ENCODE assay signal across 8 mouse cellular contexts in the genomic region with DNA sequence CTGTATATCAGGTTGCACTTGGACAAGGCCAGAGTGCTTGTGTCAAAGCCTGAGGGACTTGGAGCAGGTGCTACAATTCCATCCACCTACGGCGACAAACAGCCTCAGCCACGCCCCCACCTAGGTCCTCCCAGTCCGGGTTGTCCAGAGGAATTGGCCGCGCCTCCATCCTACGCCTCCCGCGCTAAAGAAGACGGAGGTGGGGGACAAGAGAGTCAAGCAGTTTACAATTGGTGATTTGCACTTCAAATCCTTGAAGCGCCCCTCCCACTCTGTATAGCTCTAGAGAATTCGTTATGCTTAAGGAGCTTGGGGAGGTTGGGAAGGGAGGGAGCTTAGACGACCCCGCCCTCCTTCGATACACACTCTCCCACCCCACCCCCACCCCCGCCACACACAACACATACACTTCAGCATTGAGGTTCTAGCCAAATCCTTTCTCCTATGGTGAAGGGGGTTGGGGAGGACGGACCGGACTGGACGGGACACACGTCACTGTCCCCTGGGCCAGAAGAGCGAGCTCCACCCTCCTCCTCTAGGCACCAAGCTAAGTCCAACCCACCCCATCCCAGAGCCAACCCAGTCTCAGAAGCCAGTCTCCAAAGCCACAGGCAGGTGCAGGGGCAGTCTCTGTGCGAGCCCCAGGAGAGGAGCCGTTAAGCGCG. TPM values are rescaled to one million over a fixed set of nuclear protein-coding genes. Genes with fewer than 3 reads are reported as not detected.
DNase-seq lines count a peak whose midpoint lies in the region; ATAC-seq and TF ChIP-seq lines count a peak whose summit lies in the region.

A gene (plus strand): TSS at position 582 of the 665 bp plus-strand sequence.

- peak; percentile 56 for ATAC-seq in forebrain, embryonic 11.5 days (replicated peaks; ENCODE audit: low FRiP score)
- peak; percentile 58 for ATAC-seq in hindbrain, postnatal 0 days
- peak; percentile 55 for ATAC-seq in liver, embryonic 14.5 days (ENCODE audit: insufficient read depth)
- ATAC-seq in neural tube, embryonic 12.5 days (ENCODE audit: low FRiP score, low read depth) = peak; percentile 25; the same call in 1 of the 2 replicates
- no peak for ATAC-seq in erythroid progenitor cell, adult 5-6 weeks (replicated peaks; ENCODE audit: low FRiP score, poor library complexity, severe bottlenecking)

- no peak for TF ChIP-seq CTCF in hindbrain, postnatal 0 days (IDR thresholded peaks at IDR 0.05; ENCODE audit: low read depth)
- TF ChIP-seq CTCF in liver, embryonic 14.5 days (IDR thresholded peaks at IDR 0.05; ENCODE audit: low read depth) = no peak

- no peak within 1 kb of the TSS for H3K27ac ChIP-seq in forebrain, embryonic 11.5 days (ENCODE audit: low read depth, low read length)
- H3K27ac ChIP-seq in hindbrain, postnatal 0 days = no peak within 1 kb of the TSS
- no peak within 1 kb of the TSS for H3K27ac ChIP-seq in liver, embryonic 14.5 days
- no peak within 1 kb of the TSS for H3K27ac ChIP-seq in neural tube, embryonic 12.5 days

- intact Hi-C loops in gastrocnemius, postnatal 14 days (cut with DNase I; ENCODE audit: low total_unique reads) = no loop called here

- no peaks in the 10 kb centered on the region for H3K9me3 ChIP-seq in forebrain, embryonic 11.5 days (ENCODE audit: control insufficient read depth, low read length)
- H3K9me3 ChIP-seq in hindbrain, postnatal 0 days (ENCODE audit: low read length) = no peaks in the 10 kb centered on the region
- no peaks in the 10 kb centered on the region for H3K9me3 ChIP-seq in liver, embryonic 14.5 days (ENCODE audit: control insufficient read depth, low read length)
- H3K9me3 ChIP-seq in neural tube, embryonic 12.5 days = no peaks in the 10 kb centered on the region

- no peaks in the 10 kb centered on the region for H3K36me3 ChIP-seq in forebrain, embryonic 11.5 days (ENCODE audit: control insufficient read depth, insufficient read depth, low read length)
- H3K36me3 ChIP-seq in hindbrain, postnatal 0 days (ENCODE audit: insufficient read depth, low read length) = no peaks in the 10 kb centered on the region
- no peaks in the 10 kb centered on the region for H3K36me3 ChIP-seq in liver, embryonic 14.5 days (replicated peaks; ENCODE audit: control insufficient read depth, insufficient read depth, low read depth)
- no peaks in the 10 kb centered on the region for H3K36me3 ChIP-seq in neural tube, embryonic 12.5 days

- H3K27me3 ChIP-seq in forebrain, embryonic 11.5 days (ENCODE audit: control insufficient read depth, insufficient read depth, low read length) = peaks cover 36% of the 10 kb centered on the region
- peaks cover 42% of the 10 kb centered on the region for H3K27me3 ChIP-seq in hindbrain, postnatal 0 days (ENCODE audit: insufficient read depth, low read length)
- peaks cover 61% of the 10 kb centered on the region for H3K27me3 ChIP-seq in liver, embryonic 14.5 days (ENCODE audit: control insufficient read depth, insufficient read depth, low read length)
- peaks cover 49% of the 10 kb centered on the region for H3K27me3 ChIP-seq in neural tube, embryonic 12.5 days (replicated peaks)

- WGBS in forebrain, embryonic 11.5 days = 1% methylated on average over 25 of the region's 25 CpGs
- under 1% methylated on average over 25 of the region's 25 CpGs for WGBS in hindbrain, postnatal 0 days
- 2% methylated on average over 25 of the region's 25 CpGs for WGBS in liver, embryonic 14.5 days (ENCODE audit: insufficient replicate concordance)
- WGBS in neural tube, embryonic 12.5 days = 1% methylated on average over 25 of the region's 25 CpGs

- H3K4me2 ChIP-seq in forebrain, embryonic 11.5 days (ENCODE audit: low read depth, low read length, severe bottlenecking) = peak within 1 kb of the TSS; percentile 31; the same call in 1 of the 2 replicates
- peak within 1 kb of the TSS; percentile 40 for H3K4me2 ChIP-seq in hindbrain, postnatal 0 days (ENCODE audit: low read depth, low read length)
- H3K4me2 ChIP-seq in liver, embryonic 14.5 days (ENCODE audit: low read depth) = peak within 1 kb of the TSS; percentile 42
- peak within 1 kb of the TSS; percentile 48 for H3K4me2 ChIP-seq in neural tube, embryonic 12.5 days (replicated peaks)

- no peak within 1 kb of the TSS for H3K9ac ChIP-seq in forebrain, embryonic 11.5 days (ENCODE audit: low read length)
- peak within 1 kb of the TSS; percentile 30; the same call in 1 of the 2 replicates for H3K9ac ChIP-seq in hindbrain, postnatal 0 days (replicated peaks; ENCODE audit: low read length)
- no peak within 1 kb of the TSS for H3K9ac ChIP-seq in liver, embryonic 14.5 days (replicated peaks)
- H3K9ac ChIP-seq in neural tube, embryonic 12.5 days = 0 out of 2 replicates have a peak within 1 kb of the TSS, but pooled peaks have one; percentile 13

- peak; percentile 40 for DNase-seq in gastrocnemius, postnatal 14 days
- no peak for DNase-seq in gastrocnemius, postnatal 25 days
- peak; percentile 59 for DNase-seq in forebrain, embryonic 11.5 days (ENCODE audit: low spot score)
- peak; percentile 42 for DNase-seq in hindbrain, postnatal 0 days (ENCODE audit: low spot score)
- DNase-seq in liver, embryonic 14.5 days (ENCODE audit: low read depth in 3 of 3, low spot score in 3 of 3) = no peak
- no peak for DNase-seq in frontal cortex, postnatal 10 days (ENCODE audit: low spot score in 2 of 2)

- H3K4me3 ChIP-seq in forebrain, embryonic 11.5 days (ENCODE audit: low read depth, low read length) = peak within 1 kb of the TSS; percentile 21
- peak within 1 kb of the TSS; percentile 29 for H3K4me3 ChIP-seq in hindbrain, postnatal 0 days (ENCODE audit: low read length)
- H3K4me3 ChIP-seq in liver, embryonic 14.5 days (ENCODE audit: insufficient read depth in 1 of 2, low read depth in 2 of 2, low read length in 2 of 2) = peak within 1 kb of the TSS in 1 of 2 experiments; percentile 21; a peak in 1 of 4 replicates
- H3K4me3 ChIP-seq in neural tube, embryonic 12.5 days = peak within 1 kb of the TSS; percentile 22

- TF ChIP-seq EP300 in liver, embryonic 14.5 days (IDR thresholded peaks at IDR 0.05; ENCODE audit: low read depth) = no peak

- peaks cover 6% of the 10 kb centered on the region; the same call in 1 of the 2 replicates for H3K4me1 ChIP-seq in forebrain, embryonic 11.5 days (replicated peaks; ENCODE audit: control insufficient read depth, insufficient read depth, low read length)
- peaks cover 6% of the 10 kb centered on the region for H3K4me1 ChIP-seq in hindbrain, postnatal 0 days (ENCODE audit: insufficient read depth, low read length)
- peaks cover 0 to 9% of the 10 kb centered on the region in 2 experiments; a peak in 2 of 4 replicates for H3K4me1 ChIP-seq in liver, embryonic 14.5 days (replicated peaks; ENCODE audit: control insufficient read depth in 2 of 2, insufficient read depth in 2 of 2, low read length in 1 of 2)
- peaks cover 24% of the 10 kb centered on the region for H3K4me1 ChIP-seq in neural tube, embryonic 12.5 days

RNA-seq across cellular contexts. Expression of the gene that starts here (rescaled TPM):
- under 1 TPM in 1 of 2 experiments, not detected in 1; 0.27 TPM for total RNA-seq in gastrocnemius, postnatal 14 days (2021)
- total RNA-seq in gastrocnemius, postnatal 25 days (2021) = under 1 TPM in 1 of 2 experiments, not detected in 1; 0.21 TPM
- polyA plus RNA-seq in forebrain, embryonic 11.5 days (2014; fragmentation: Nextera tagmentation; extraction: Ambion mirVana) = 4.4 and 7.3 TPM in 2 replicates
- 3.6 and 10.5 TPM in 2 replicates for total RNA-seq in hindbrain, postnatal 0 days (2014; rRNA removed)
- polyA plus RNA-seq in hindbrain, postnatal 0 days (2015; fragmentation: Nextera tagmentation; extraction: Ambion mirVana) = 4.7 and 5.9 TPM in 2 replicates
- 0.47 and 0.73 TPM in 2 replicates for polyA plus RNA-seq in liver, embryonic 14.5 days (2012; rRNA removed)
- 0.43 and 0.47 TPM in 2 replicates for polyA plus RNA-seq in liver, embryonic 14.5 days (2014; fragmentation: Nextera tagmentation; extraction: Ambion mirVana)
- 1.7 and 1.9 TPM in 2 replicates for polyA plus RNA-seq in neural tube, embryonic 12.5 days (2016; fragmentation: Nextera tagmentation; extraction: Ambion mirVana)
- total RNA-seq in erythroid progenitor cell, adult 5-6 weeks (2015; ENCODE audit: low replicate concordance) = not detected in 2 replicates
- total RNA-seq in erythroid progenitor cell, adult 5-6 weeks (2017; ENCODE audit: low replicate concordance) = not detected in 2 replicates

Comparison
In these comparisons a context has a peak if more than half of its experiments do, and no peak if none do; other contexts are left out.
1. Peak in DNase-seq in gastrocnemius, postnatal 14 days; RNA of the gene not detected or under 1 TPM.
2. Peak in ATAC-seq and H3K4me2 ChIP-seq in liver, embryonic 14.5 days; RNA of the gene not detected or under 1 TPM.
3. DNase-seq: peak in forebrain, embryonic 11.5 days (single experiment) and hindbrain, postnatal 0 days (single experiment); none in gastrocnemius, postnatal 25 days (single experiment), liver, embryonic 14.5 days (0 of 3) and frontal cortex, postnatal 10 days (0 of 2).
4. H3K9ac ChIP-seq: peak in hindbrain, postnatal 0 days (single experiment) and neural tube, embryonic 12.5 days (single experiment); none in forebrain, embryonic 11.5 days (single experiment) and liver, embryonic 14.5 days (single experiment).
5. Peak in every context shown above with its lines, with median percentiles within 50 percentile points of each other: H3K4me2 ChIP-seq.